Mouse (Mus musculus): Measurements from ENCODE around the gene Derl3. TPM values are rescaled to one million over a fixed set of nuclear protein-coding genes. Genes with fewer than 3 reads are reported as not detected.
"Not testable (repeated sequence)": the region's sequence is repeated elsewhere in the genome, so short reads cannot be mapped to it uniquely, and the experiment has no call there.

Derl3 gene
- 2.6 and 3.9 TPM in 2 replicates for polyA plus RNA-seq (2015; fragmentation: Nextera tagmentation; extraction: Ambion mirVana)

- H3K4me3 ChIP-seq: peak within 1 kb of the TSS; percentile 48
- ATAC-seq (ENCODE audit: insufficient number of reproducible peaks, insufficient read depth, low FRiP score, low TSS enrichment, low read depth): peak; percentile 99
- H3K27me3 ChIP-seq: no peaks in the 10 kb centered on the region
- peaks cover 39% of the 10 kb centered on the region for H3K36me3 ChIP-seq
- peak within 1 kb of the TSS; percentile 33; the same call in 1 of the 2 replicates for H3K27ac ChIP-seq
- WGBS: 2% methylated on average over 51 of the region's 51 CpGs
- H3K4me1 ChIP-seq: peaks cover 17% of the 10 kb centered on the region
- H3K4me2 ChIP-seq: peak within 1 kb of the TSS; percentile 92
- H3K9me3 ChIP-seq: no peaks in the 10 kb centered on the region
- H3K9ac ChIP-seq: peak within 1 kb of the TSS; percentile 71
Observed at GRCm38 (mm10) chr10:75893089-75893750, at the start of gene Derl3. Derl3 (plus strand) TSS chr10:75893413.

GRCm38 (mm10) chr10:75843898-75844297 lies 49.3 kb upstream of the Derl3 start:
- H3K27me3 ChIP-seq; H3K4me2 ChIP-seq; H3K4me1 ChIP-seq; H3K36me3 ChIP-seq; H3K9ac ChIP-seq; H3K27ac ChIP-seq; H3K4me3 ChIP-seq; ATAC-seq (ENCODE audit: insufficient number of reproducible peaks, insufficient read depth, low FRiP score, low TSS enrichment, low read depth); H3K9me3 ChIP-seq: not testable (repeated sequence)
- WGBS: 83% methylated on average over 6 of the region's 6 CpGs

- Histone ChIP-seq H3K4me3 (no peak overlapping the region), H3K27me3 (no peaks in the 10 kb centered on the region), H3K9me3 (no peaks in the 10 kb centered on the region), H3K9ac (no peak overlapping the region), H3K4me2 (no peak overlapping the region), H3K27ac (no peak overlapping the region), H3K36me3 (no peaks in the 10 kb centered on the region), H3K4me1 (no peaks in the 10 kb centered on the region)
- ATAC-seq (ENCODE audit: insufficient number of reproducible peaks, insufficient read depth, low FRiP score, low TSS enrichment, low read depth): no peak
- WGBS: 75% methylated on average over 1 of the region's 1 CpGs
Observed at GRCm38 (mm10) chr10:75844800-75845199, 48.4 kb upstream of the Derl3 start.

- no peaks in the 10 kb centered on the region for H3K36me3 ChIP-seq
- H3K4me1 ChIP-seq: no peaks in the 10 kb centered on the region
- H3K27ac ChIP-seq: no peak overlapping the region
- no peak overlapping the region for H3K4me3 ChIP-seq
- 73% methylated on average over 6 of the region's 6 CpGs for WGBS
- no peak overlapping the region for H3K4me2 ChIP-seq
- no peak overlapping the region for H3K9ac ChIP-seq
- H3K9me3 ChIP-seq: no peaks in the 10 kb centered on the region
- H3K27me3 ChIP-seq: no peaks in the 10 kb centered on the region
- no peak for ATAC-seq (ENCODE audit: insufficient number of reproducible peaks, insufficient read depth, low FRiP score, low TSS enrichment, low read depth)
Observed at GRCm38 (mm10) chr10:75845306-75845930, 47.8 kb upstream of the Derl3 start.

GRCm38 (mm10) chr10:75848382-75848781 lies 44.8 kb upstream of the Derl3 start:
- ATAC-seq (ENCODE audit: insufficient number of reproducible peaks, insufficient read depth, low FRiP score, low TSS enrichment, low read depth): no peak
- Histone ChIP-seq H3K36me3 (no peaks in the 10 kb centered on the region), H3K27ac (no peak overlapping the region), H3K4me3 (no peak overlapping the region), H3K9ac (no peak overlapping the region), H3K4me1 (peaks cover 14% of the 10 kb centered on the region), H3K9me3 (no peaks in the 10 kb centered on the region), H3K27me3 (no peaks in the 10 kb centered on the region), H3K4me2 (no peak overlapping the region)
- 26% methylated on average over 3 of the region's 3 CpGs for WGBS

- Histone ChIP-seq H3K4me1 (peaks cover 14% of the 10 kb centered on the region), H3K4me2 (peak overlapping the region; percentile 22; the same call in 1 of the 2 replicates), H3K27me3 (no peaks in the 10 kb centered on the region), H3K4me3 (no peak overlapping the region), H3K27ac (peak overlapping the region; percentile 62), H3K9ac (no peak overlapping the region), H3K9me3 (no peaks in the 10 kb centered on the region), H3K36me3 (no peaks in the 10 kb centered on the region)
- WGBS: 6% methylated on average over 6 of the region's 6 CpGs
- ATAC-seq (ENCODE audit: insufficient number of reproducible peaks, insufficient read depth, low FRiP score, low TSS enrichment, low read depth): no peak
Observed at GRCm38 (mm10) chr10:75851076-75851475, 42.1 kb upstream of the Derl3 start.

GRCm38 (mm10) chr10:75851681-75852080 lies 41.5 kb upstream of the Derl3 start:
- no peaks in the 10 kb centered on the region for H3K27me3 ChIP-seq
- H3K4me2 ChIP-seq: 0 out of 2 replicates have a peak overlapping the region, but pooled peaks have one; percentile 22
- H3K36me3 ChIP-seq: peaks cover under 1% of the 10 kb centered on the region; the same call in 1 of the 2 replicates
- no peak for ATAC-seq (ENCODE audit: insufficient number of reproducible peaks, insufficient read depth, low FRiP score, low TSS enrichment, low read depth)
- 37% methylated on average over 3 of the region's 3 CpGs for WGBS
- H3K4me3 ChIP-seq: no peak overlapping the region
- peaks cover 14% of the 10 kb centered on the region for H3K4me1 ChIP-seq
- H3K9ac ChIP-seq: no peak overlapping the region
- no peaks in the 10 kb centered on the region for H3K9me3 ChIP-seq
- peak overlapping the region; percentile 62 for H3K27ac ChIP-seq

- Histone ChIP-seq H3K36me3 (peaks cover 10% of the 10 kb centered on the region), H3K4me3 (no peak overlapping the region), H3K9me3 (no peaks in the 10 kb centered on the region), H3K27ac (no peak overlapping the region), H3K4me2 (no peak overlapping the region), H3K27me3 (no peaks in the 10 kb centered on the region), H3K4me1 (peaks cover 16% of the 10 kb centered on the region), H3K9ac (no peak overlapping the region)
- 94% methylated on average over 12 of the region's 12 CpGs for WGBS
- no peak for ATAC-seq (ENCODE audit: insufficient number of reproducible peaks, insufficient read depth, low FRiP score, low TSS enrichment, low read depth)
Observed at GRCm38 (mm10) chr10:75852539-75853125, 40.6 kb upstream of the Derl3 start.

- 29% methylated on average over 10 of the region's 10 CpGs for WGBS
- no peak for ATAC-seq (ENCODE audit: insufficient number of reproducible peaks, insufficient read depth, low FRiP score, low TSS enrichment, low read depth)
- H3K9me3 ChIP-seq: no peaks in the 10 kb centered on the region
- H3K27ac ChIP-seq: no peak overlapping the region
- H3K4me2 ChIP-seq: no peak overlapping the region
- peaks cover 24% of the 10 kb centered on the region for H3K4me1 ChIP-seq
- no peak overlapping the region for H3K4me3 ChIP-seq
- no peak overlapping the region for H3K9ac ChIP-seq
- H3K27me3 ChIP-seq: no peaks in the 10 kb centered on the region
- peaks cover 18% of the 10 kb centered on the region for H3K36me3 ChIP-seq
Observed at GRCm38 (mm10) chr10:75853452-75853851, 39.8 kb upstream of the Derl3 start.

GRCm38 (mm10) chr10:75854096-75854495 lies 39.1 kb upstream of the Derl3 start:
- WGBS: 52% methylated on average over 5 of the region's 5 CpGs
- Histone ChIP-seq H3K9me3 (no peaks in the 10 kb centered on the region), H3K4me2 (no peak overlapping the region), H3K27ac (no peak overlapping the region), H3K9ac (no peak overlapping the region), H3K4me3 (no peak overlapping the region), H3K36me3 (peaks cover 19% of the 10 kb centered on the region), H3K27me3 (no peaks in the 10 kb centered on the region), H3K4me1 (peaks cover 31% of the 10 kb centered on the region)
- no peak for ATAC-seq (ENCODE audit: insufficient number of reproducible peaks, insufficient read depth, low FRiP score, low TSS enrichment, low read depth)

- Histone ChIP-seq H3K27me3 (no peaks in the 10 kb centered on the region), H3K9me3 (no peaks in the 10 kb centered on the region), H3K4me3 (no peak overlapping the region), H3K9ac (no peak overlapping the region), H3K4me2 (no peak overlapping the region), H3K36me3 (peaks cover 19% of the 10 kb centered on the region), H3K4me1 (peaks cover 33% of the 10 kb centered on the region), H3K27ac (no peak overlapping the region)
- ATAC-seq (ENCODE audit: insufficient number of reproducible peaks, insufficient read depth, low FRiP score, low TSS enrichment, low read depth): no peak
- 85% methylated on average over 6 of the region's 6 CpGs for WGBS
Observed at GRCm38 (mm10) chr10:75854791-75855190, 38.4 kb upstream of the Derl3 start.

All from embryonic facial prominence, embryonic 13.5 days (tissue).